Mouse (Mus musculus): ENCODE data around the gene Svs5. TPM values are rescaled to one million over a fixed set of nuclear protein-coding genes. Genes with fewer than 3 reads are reported as not detected.
"Not testable (repeated sequence)": the region's sequence is repeated elsewhere in the genome, so short reads cannot be mapped to it uniquely, and the experiment has no call there.

The Svs5 gene
- polyA plus RNA-seq, 1 experiment from 2014 or later, result not detected

- not testable (repeated sequence) for DNase-seq (ENCODE audit: low spot score)
- WGBS, result 50% methylated on average over 1 of the region's 1 CpGs
Observed at GRCm38 (mm10) chr2:164343732-164344131, 11.2 kb downstream of the Svs5 start.

GRCm38 (mm10) chr2:164347697-164348096, 15.2 kb downstream of the Svs5 start:
- peak; percentile 49 for TF ChIP-seq CTCF (IDR thresholded peaks at IDR 0.05; ENCODE audit: low read depth)
- not testable (repeated sequence) for H3K4me1 ChIP-seq (replicated peaks; ENCODE audit: control insufficient read depth, insufficient read depth); H3K9me3 ChIP-seq (ENCODE audit: control insufficient read depth, low read length); H3K4me3 ChIP-seq (ENCODE audit: low read depth, low read length); DNase-seq (ENCODE audit: low spot score); ATAC-seq (ENCODE audit: low FRiP score, low TSS enrichment); H3K36me3 ChIP-seq (ENCODE audit: control insufficient read depth, insufficient read depth, low read length); H3K27ac ChIP-seq (replicated peaks); H3K27me3 ChIP-seq (ENCODE audit: control insufficient read depth, insufficient read depth, low read length); H3K9ac ChIP-seq (ENCODE audit: low read length); H3K4me2 ChIP-seq (replicated peaks; ENCODE audit: low read depth)

More at GRCm38 (mm10) chr2:164343732-164344131, 11.2 kb downstream of the Svs5 start:
- peak; percentile 52 for TF ChIP-seq CTCF (IDR thresholded peaks at IDR 0.05; ENCODE audit: low read depth)
- not testable (repeated sequence) for ATAC-seq (ENCODE audit: low FRiP score, low TSS enrichment); H3K27me3 ChIP-seq (ENCODE audit: control insufficient read depth, insufficient read depth, low read length); H3K36me3 ChIP-seq (ENCODE audit: control insufficient read depth, insufficient read depth, low read length); H3K9ac ChIP-seq (ENCODE audit: low read length); H3K4me1 ChIP-seq (replicated peaks; ENCODE audit: control insufficient read depth, insufficient read depth); H3K9me3 ChIP-seq (ENCODE audit: control insufficient read depth, low read length); H3K27ac ChIP-seq (replicated peaks); H3K4me2 ChIP-seq (replicated peaks; ENCODE audit: low read depth); H3K4me3 ChIP-seq (ENCODE audit: low read depth, low read length)

- ATAC-seq (ENCODE audit: low FRiP score, low TSS enrichment) (no peak), DNase-seq (ENCODE audit: low spot score) (peak; percentile 34)
- Histone ChIP-seq H3K9me3 (ENCODE audit: control insufficient read depth, low read length) (no peaks in the 10 kb centered on the region), H3K36me3 (ENCODE audit: control insufficient read depth, insufficient read depth, low read length) (no peaks in the 10 kb centered on the region), H3K9ac (ENCODE audit: low read length) (no peak overlapping the region), H3K4me3 (ENCODE audit: low read depth, low read length) (no peak overlapping the region), H3K4me2 (replicated peaks; ENCODE audit: low read depth) (no peak overlapping the region), H3K27me3 (ENCODE audit: control insufficient read depth, insufficient read depth, low read length) (no peaks in the 10 kb centered on the region), H3K27ac (replicated peaks) (no peak overlapping the region), H3K4me1 (replicated peaks; ENCODE audit: control insufficient read depth, insufficient read depth) (no peaks in the 10 kb centered on the region)
- TF ChIP-seq EP300 (optimal IDR thresholded peaks at IDR 0.05) (no peak), CTCF (IDR thresholded peaks at IDR 0.05; ENCODE audit: low read depth) (peak; percentile 65)
- 92% methylated on average over 3 of the region's 3 CpGs for WGBS
Observed at GRCm38 (mm10) chr2:164348980-164349379, 16.4 kb downstream of the Svs5 start.

- no peak overlapping the region for H3K9ac ChIP-seq (ENCODE audit: low read length)
- ATAC-seq (ENCODE audit: low FRiP score, low TSS enrichment) (no peak), DNase-seq (ENCODE audit: low spot score) (no peak)
- no peaks in the 10 kb centered on the region for H3K27me3 ChIP-seq (ENCODE audit: control insufficient read depth, insufficient read depth, low read length)
- H3K4me2 ChIP-seq (replicated peaks; ENCODE audit: low read depth), result no peak overlapping the region
- 87% methylated on average over 3 of the region's 3 CpGs for WGBS
- H3K9me3 ChIP-seq (ENCODE audit: control insufficient read depth, low read length), result no peaks in the 10 kb centered on the region
- no peaks in the 10 kb centered on the region for H3K4me1 ChIP-seq (replicated peaks; ENCODE audit: control insufficient read depth, insufficient read depth)
- H3K27ac ChIP-seq (replicated peaks), result no peak overlapping the region
- H3K4me3 ChIP-seq (ENCODE audit: low read depth, low read length), result no peak overlapping the region
- no peak for TF ChIP-seq EP300 (optimal IDR thresholded peaks at IDR 0.05)
- no peak for TF ChIP-seq CTCF (IDR thresholded peaks at IDR 0.05; ENCODE audit: low read depth)
- no peaks in the 10 kb centered on the region for H3K36me3 ChIP-seq (ENCODE audit: control insufficient read depth, insufficient read depth, low read length)
Observed at GRCm38 (mm10) chr2:164352697-164353096, 20.2 kb downstream of the Svs5 start.

- TF ChIP-seq CTCF (IDR thresholded peaks at IDR 0.05; ENCODE audit: low read depth), result no peak
- TF ChIP-seq EP300 (optimal IDR thresholded peaks at IDR 0.05), result no peak
- WGBS, result 79% methylated on average over 11 of the region's 11 CpGs
- Histone ChIP-seq H3K9ac (ENCODE audit: low read length) (no peak overlapping the region), H3K27ac (replicated peaks) (no peak overlapping the region), H3K36me3 (ENCODE audit: control insufficient read depth, insufficient read depth, low read length) (no peaks in the 10 kb centered on the region), H3K4me1 (replicated peaks; ENCODE audit: control insufficient read depth, insufficient read depth) (no peaks in the 10 kb centered on the region), H3K27me3 (ENCODE audit: control insufficient read depth, insufficient read depth, low read length) (no peaks in the 10 kb centered on the region), H3K9me3 (ENCODE audit: control insufficient read depth, low read length) (no peaks in the 10 kb centered on the region), H3K4me3 (ENCODE audit: low read depth, low read length) (no peak overlapping the region), H3K4me2 (replicated peaks; ENCODE audit: low read depth) (no peak overlapping the region)
- DNase-seq (ENCODE audit: low spot score), result no peak
- no peak for ATAC-seq (ENCODE audit: low FRiP score, low TSS enrichment)
Observed at GRCm38 (mm10) chr2:164353356-164353755, 20.8 kb downstream of the Svs5 start.

GRCm38 (mm10) chr2:164356177-164356967, 23.8 kb downstream of the Svs5 start:
- H3K27ac ChIP-seq (replicated peaks), result no peak overlapping the region
- no peak for DNase-seq (ENCODE audit: low spot score)
- no peak for TF ChIP-seq CTCF (IDR thresholded peaks at IDR 0.05; ENCODE audit: low read depth)
- no peak for TF ChIP-seq EP300 (optimal IDR thresholded peaks at IDR 0.05)
- no peak overlapping the region for H3K4me2 ChIP-seq (replicated peaks; ENCODE audit: low read depth)
- H3K4me3 ChIP-seq (ENCODE audit: low read depth, low read length), result no peak overlapping the region
- no peaks in the 10 kb centered on the region for H3K27me3 ChIP-seq (ENCODE audit: control insufficient read depth, insufficient read depth, low read length)
- 69% methylated on average over 11 of the region's 11 CpGs for WGBS
- no peak overlapping the region for H3K9ac ChIP-seq (ENCODE audit: low read length)
- H3K36me3 ChIP-seq (ENCODE audit: control insufficient read depth, insufficient read depth, low read length), result no peaks in the 10 kb centered on the region
- H3K9me3 ChIP-seq (ENCODE audit: control insufficient read depth, low read length), result no peaks in the 10 kb centered on the region
- no peaks in the 10 kb centered on the region for H3K4me1 ChIP-seq (replicated peaks; ENCODE audit: control insufficient read depth, insufficient read depth)
- 0 out of 2 replicates have a peak, but pooled peaks have one; percentile 29 for ATAC-seq (ENCODE audit: low FRiP score, low TSS enrichment)
